Mouse (Mus musculus): ENCODE data around the gene Iqcf3. TPM values are rescaled to one million over a fixed set of nuclear protein-coding genes. Genes with fewer than 3 reads are reported as not detected.
"Not testable (repeated sequence)": the region's sequence is repeated elsewhere in the genome, so short reads cannot be mapped to it uniquely, and the experiment has no call there.

Gene Iqcf3
- total RNA-seq, 2 experiments from 2014 or later, result not detected

GRCm38 (mm10) chr9:106512729-106513450, 48.5 kb downstream of the Iqcf3 start:
- DNase-seq (ENCODE audit: low spot score in 2 of 2), result no peak

GRCm38 (mm10) chr9:106509356-106509755, 52.1 kb downstream of the Iqcf3 start:
- no peak for DNase-seq (ENCODE audit: low spot score in 2 of 2)

GRCm38 (mm10) chr9:106504246-106504645, 57.2 kb downstream of the Iqcf3 start:
- DNase-seq (ENCODE audit: low spot score in 2 of 2), result no peak

GRCm38 (mm10) chr9:106501846-106502245, 59.6 kb downstream of the Iqcf3 start:
- no peak for DNase-seq (ENCODE audit: low spot score in 2 of 2)

- DNase-seq (ENCODE audit: low spot score in 2 of 2), result no peak
These were observed 61.8 kb downstream of the Iqcf3 start, which contains the start of gene Iqcf1 for GRCm38 (mm10) chr9:106499667-106500066. TSS of gene Iqcf1 (plus strand) at chr9:106499967.

- DNase-seq (ENCODE audit: low spot score in 2 of 2), result not testable (repeated sequence)
These were observed 73.8 kb downstream of the Iqcf3 start for GRCm38 (mm10) chr9:106487602-106488001.

- no peak for DNase-seq (ENCODE audit: low spot score in 2 of 2)
These were observed 76.4 kb downstream of the Iqcf3 start for GRCm38 (mm10) chr9:106485076-106485475.

- no peak for DNase-seq (ENCODE audit: low spot score in 2 of 2)
These were observed 77.8 kb downstream of the Iqcf3 start for GRCm38 (mm10) chr9:106483606-106484005.

GRCm38 (mm10) chr9:106483136-106483535, 78.3 kb downstream of the Iqcf3 start:
- DNase-seq (ENCODE audit: low spot score in 2 of 2), result no peak

- DNase-seq (ENCODE audit: low spot score in 2 of 2), result no peak
These were observed 78.8 kb downstream of the Iqcf3 start for GRCm38 (mm10) chr9:106482578-106483115.

GRCm38 (mm10) chr9:106481676-106482075, 79.8 kb downstream of the Iqcf3 start:
- DNase-seq (ENCODE audit: low spot score in 2 of 2), result no peak

GRCm38 (mm10) chr9:106481075-106481474, 80.4 kb downstream of the Iqcf3 start:
- no peak for DNase-seq (ENCODE audit: low spot score in 2 of 2)

- DNase-seq (ENCODE audit: low spot score in 2 of 2), result no peak
These were observed 80.9 kb downstream of the Iqcf3 start for GRCm38 (mm10) chr9:106480541-106480940.

- DNase-seq (ENCODE audit: low spot score in 2 of 2), result no peak
These were observed 83.3 kb downstream of the Iqcf3 start for GRCm38 (mm10) chr9:106478101-106478500.

- peak in 1 of 2 experiments; percentile 12 for DNase-seq (ENCODE audit: low spot score in 2 of 2)
These were observed 83.8 kb downstream of the Iqcf3 start for GRCm38 (mm10) chr9:106477649-106478048.

GRCm38 (mm10) chr9:106476924-106477484, 84.4 kb downstream of the Iqcf3 start, which contains the start of gene Parp3:
TSS of gene Parp3 (minus strand) at chr9:106476949.
- peak; percentile 94 to 97 for DNase-seq (ENCODE audit: low spot score in 2 of 2)

GRCm38 (mm10) chr9:106476002-106476923, 85.2 kb downstream of the Iqcf3 start:
- DNase-seq (ENCODE audit: low spot score in 2 of 2), result peak; percentile 60 to 62

- no peak for DNase-seq (ENCODE audit: low spot score in 2 of 2)
These were observed 85.8 kb downstream of the Iqcf3 start, which contains the start of gene Rrp9 for GRCm38 (mm10) chr9:106475663-106476001. TSS of gene Rrp9 (plus strand) at chr9:106475963.

GRCm38 (mm10) chr9:106475046-106475445, 86.4 kb downstream of the Iqcf3 start:
- DNase-seq (ENCODE audit: low spot score in 2 of 2), result peak in 1 of 2 experiments; percentile 26

- peak; percentile 51 to 64 for DNase-seq (ENCODE audit: low spot score in 2 of 2)
These were observed 87.0 kb downstream of the Iqcf3 start for GRCm38 (mm10) chr9:106474456-106474855.

GRCm38 (mm10) chr9:106473753-106474105, 87.7 kb downstream of the Iqcf3 start:
- DNase-seq (ENCODE audit: low spot score in 2 of 2), result peak in 1 of 2 experiments; percentile 22
